Mouse (Mus musculus) kidney, adult 2 months (tissue): Measurements from ENCODE around the gene Hoxd8. TPM values are rescaled to one million over a fixed set of nuclear protein-coding genes. Genes with fewer than 3 reads are reported as not detected.

Experiments used
- DNase-seq: peaks from one replicate; pipeline ENCODE4 v3.0.0; 2021
- H3K27ac ChIP-seq: fragments of 200-500 bp; 2 replicates; pipeline ENCODE4 v1.5.1; 2012; ENCODE audit warnings: low read depth, low read length, control low read depth, inconsistent platforms; ENCODE audit not compliant: insufficient read depth
- H3K27me3 ChIP-seq: fragments of 200-500 bp; replicated peaks from 2 replicates; pipeline ENCODE4 v1.6.1; 2012; ENCODE audit warnings: mild to moderate bottlenecking, moderate library complexity, low read length, inconsistent platforms; ENCODE audit not compliant: control insufficient read depth, insufficient read depth
- H3K36me3 ChIP-seq: fragments of 200-500 bp; 2 replicates; pipeline ENCODE4 v1.6.1; 2012; ENCODE audit warnings: mild to moderate bottlenecking, moderate library complexity, low read length, inconsistent platforms; ENCODE audit not compliant: control insufficient read depth, insufficient read depth
- H3K4me1 ChIP-seq: fragments of 200-500 bp; 2 replicates; pipeline ENCODE4 v1.6.1; 2011; ENCODE audit warnings: low read length; ENCODE audit not compliant: control insufficient read depth, insufficient read depth
- H3K4me3 ChIP-seq: fragments of 200-500 bp; 2 replicates; pipeline ENCODE4 v1.5.1; 2011; ENCODE audit warnings: mild to moderate bottlenecking, low read depth, low read length, control low read depth; ENCODE audit not compliant: insufficient read depth
- CTCF ChIP-seq: fragments of 200-500 bp; conservative IDR thresholded peaks from 2 replicates; pipeline ENCODE4 v1.5.1; 2011; ENCODE audit warnings: low read depth, mild to moderate bottlenecking, control low read depth, low read length, moderate library complexity, mixed read lengths; ENCODE audit not compliant: insufficient read depth, insufficient read length
- POLR2A ChIP-seq: fragments of 200-500 bp; IDR thresholded peaks from one replicate; pipeline ENCODE4 v1.6.1; 2011; ENCODE audit warnings: low read depth, low read length, control low read depth
- WGBS: fragments of 180-500 bp; shearing (Covaris S2); methylation state at CpG from one replicate; pipeline ENCODE4 v1.1.7; 2018; 5-methylcytosine and 5-hydroxymethylcytosine counted together
- polyA plus RNA-seq: library from polyadenylated mRNA; depleted of rRNA; stranded (reverse); fragments of >200 nt; gene quantifications from 2 replicates; pipeline ENCODE4 v1.2.3, GENCODE M21; 2012

Gene Hoxd8
- polyA plus RNA-seq, 1 experiment, result 45.8 TPM

DNA sequence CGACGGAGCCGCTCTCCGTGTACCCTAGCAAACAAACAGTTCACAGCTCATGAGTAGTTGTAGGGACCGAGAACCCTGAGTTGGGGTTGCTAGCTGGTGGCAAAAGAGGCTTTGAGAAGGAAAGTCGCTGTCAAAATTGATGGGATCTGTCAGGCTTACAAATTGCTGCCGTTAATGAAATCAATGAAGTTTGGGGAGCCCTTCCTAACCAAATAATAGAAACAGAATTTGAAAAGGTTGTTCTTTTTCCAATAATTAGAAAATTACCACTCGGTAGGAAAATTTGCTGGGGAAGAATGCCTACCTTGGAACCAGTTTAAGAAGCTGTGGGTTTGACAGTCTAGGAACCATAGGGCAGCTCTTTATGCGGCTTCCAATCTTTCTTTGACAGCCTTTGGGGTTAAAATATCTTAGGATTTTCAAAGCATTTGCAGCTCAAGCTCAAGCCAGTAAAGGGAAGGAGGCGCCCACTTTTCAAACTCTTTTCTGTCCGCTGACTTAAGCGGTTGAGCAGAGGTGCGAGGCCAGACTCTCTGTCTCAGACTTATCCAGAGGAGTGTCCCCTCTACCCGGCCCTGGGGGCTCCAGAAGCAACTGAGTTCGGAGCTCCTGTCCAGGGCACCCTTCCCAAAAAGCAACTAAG lies 46.3 kb upstream of the Hoxd8 start:
- DNase-seq, result peak; percentile 11
- H3K36me3 ChIP-seq, result no peaks in the 10 kb centered on the region
- WGBS, result 9% methylated on average over 15 of the region's 15 CpGs
- TF ChIP-seq CTCF (no peak), POLR2A (no peak)
- peaks cover 28% of the 10 kb centered on the region for H3K27me3 ChIP-seq
- H3K4me1 ChIP-seq, result no peaks in the 10 kb centered on the region
- no peak overlapping the region for H3K4me3 ChIP-seq
- H3K27ac ChIP-seq, result no peak overlapping the region

DNA sequence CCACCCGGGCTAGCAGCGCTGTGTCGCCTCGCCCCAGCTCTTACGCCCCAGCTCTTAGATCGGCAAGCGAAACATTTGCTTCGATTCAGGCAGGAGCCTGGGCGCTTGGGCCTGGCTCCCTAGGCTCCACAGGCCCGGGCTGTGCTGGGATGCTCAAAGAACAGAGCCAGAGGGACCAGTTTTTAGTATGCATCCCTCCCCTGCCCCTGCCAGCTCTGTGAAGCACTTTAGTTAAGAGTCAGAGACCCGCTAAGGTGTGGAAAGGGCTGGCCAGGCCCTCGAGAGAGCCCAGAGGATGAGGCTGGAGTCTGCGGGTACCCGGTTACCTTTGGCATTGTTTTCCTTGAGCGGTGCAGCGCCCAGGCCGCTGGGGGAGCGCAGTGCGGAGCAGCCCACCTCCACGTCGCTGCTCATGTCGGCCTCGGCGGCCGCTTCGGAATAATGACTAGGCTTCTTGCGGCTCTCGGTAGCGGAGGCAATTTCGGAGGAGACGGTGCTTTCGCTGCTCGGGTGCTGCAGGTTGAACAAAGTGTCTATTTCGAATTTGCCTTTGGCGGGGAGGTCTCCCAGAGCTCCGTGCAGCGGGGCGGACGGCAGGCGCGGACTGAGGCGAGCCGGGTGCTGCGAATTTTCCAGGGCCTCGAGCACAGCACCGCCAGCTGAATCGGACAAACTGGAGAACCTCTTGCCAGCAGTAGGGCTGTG lies 45.6 kb upstream of the Hoxd8 start:
- Histone ChIP-seq H3K27me3 (peaks cover 27% of the 10 kb centered on the region), H3K27ac (no peak overlapping the region), H3K4me1 (no peaks in the 10 kb centered on the region), H3K36me3 (no peaks in the 10 kb centered on the region), H3K4me3 (no peak overlapping the region)
- TF ChIP-seq CTCF (no peak), POLR2A (no peak)
- peak; percentile 13 for DNase-seq
- WGBS, result 6% methylated on average over 47 of the region's 47 CpGs

DNA sequence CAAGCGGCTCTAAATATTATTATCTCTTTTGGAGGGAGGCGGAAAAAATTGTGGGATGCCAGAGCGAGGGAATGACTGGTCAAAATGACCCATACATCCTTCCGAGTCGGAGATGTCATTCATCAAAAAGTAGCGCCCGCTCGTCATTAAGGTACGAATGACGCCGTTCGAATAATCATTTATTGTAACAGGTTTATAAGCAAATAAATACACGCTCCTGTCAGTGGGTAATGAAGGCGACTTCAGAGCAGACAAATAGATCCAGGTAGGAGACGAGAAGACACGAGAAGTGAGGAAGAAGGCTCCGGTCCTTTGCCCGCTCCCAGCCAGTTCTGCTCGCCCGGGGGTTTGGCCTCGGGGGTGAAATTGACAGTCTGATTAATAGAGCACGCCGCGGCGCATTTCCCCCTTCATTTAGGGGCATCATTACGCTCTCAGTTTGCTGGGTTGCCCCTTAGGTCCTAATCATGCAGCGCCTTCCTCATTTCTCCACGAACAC lies 44.9 kb upstream of the Hoxd8 start, which contains the start of gene Evx2:
TSS of gene Evx2 (minus strand) at position 51 of the 499 bp plus-strand sequence.
- Histone ChIP-seq H3K27ac (no peak within 1 kb of the TSS), H3K27me3 (peaks cover 27% of the 10 kb centered on the region), H3K4me1 (no peaks in the 10 kb centered on the region), H3K36me3 (no peaks in the 10 kb centered on the region), H3K4me3 (no peak within 1 kb of the TSS)
- 6% methylated on average over 28 of the region's 28 CpGs for whole genome bisulfite sequencing
- no peak for TF ChIP-seq CTCF
- TF ChIP-seq POLR2A, result no peak
- peak; percentile 22 for DNase-seq

DNA sequence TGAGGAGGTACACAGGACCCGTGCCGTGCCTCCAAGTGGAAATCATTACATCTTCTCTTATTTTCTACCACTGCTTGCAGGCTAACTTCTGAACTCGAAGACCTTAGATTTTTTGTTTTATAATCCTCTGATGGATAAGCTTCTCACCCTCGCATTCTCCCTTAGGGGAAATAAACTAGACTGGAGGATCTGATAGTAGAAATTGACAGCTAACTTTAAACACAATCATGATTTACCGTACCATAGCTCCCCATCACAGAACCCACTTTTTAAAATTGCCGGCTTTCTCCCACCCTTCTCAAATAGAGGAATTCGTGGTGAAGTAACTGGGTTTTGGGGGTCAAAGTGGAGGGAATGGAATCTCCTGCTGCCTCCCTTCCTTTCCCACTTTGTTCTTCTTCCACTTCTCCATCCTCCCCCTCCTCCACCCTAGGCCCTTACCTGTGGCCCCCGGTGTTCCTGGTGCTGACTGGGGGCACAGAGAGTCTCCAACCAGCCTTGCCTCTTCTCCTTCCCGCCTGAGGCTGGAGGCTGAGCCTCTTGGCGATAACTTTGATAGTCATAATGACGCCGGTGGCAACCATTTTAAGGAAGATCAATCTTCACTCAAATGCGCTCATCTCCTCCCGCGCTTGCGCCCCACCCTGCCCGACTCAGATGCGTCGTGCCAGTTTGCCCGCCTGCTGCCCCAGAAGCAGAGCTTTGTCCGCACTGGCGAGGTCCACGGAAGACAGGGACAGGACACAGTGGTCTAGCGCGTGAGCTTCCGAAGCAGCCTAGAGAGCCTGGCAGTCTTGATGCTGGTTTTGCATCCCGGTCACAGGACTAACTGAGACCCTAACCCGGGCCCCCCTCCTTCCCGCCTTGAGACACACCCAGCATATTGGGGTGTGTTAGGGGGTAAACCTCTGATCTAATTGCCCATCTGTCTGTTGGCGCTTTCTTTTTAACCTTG lies 43.7 kb upstream of the Hoxd8 start:
- TF ChIP-seq POLR2A (no peak), CTCF (no peak)
- Histone ChIP-seq H3K27me3 (peaks cover 19% of the 10 kb centered on the region), H3K4me1 (no peaks in the 10 kb centered on the region), H3K36me3 (no peaks in the 10 kb centered on the region), H3K4me3 (no peak overlapping the region), H3K27ac (no peak overlapping the region)
- 6% methylated on average over 30 of the region's 30 CpGs for WGBS
- no peak for DNase-seq

DNA sequence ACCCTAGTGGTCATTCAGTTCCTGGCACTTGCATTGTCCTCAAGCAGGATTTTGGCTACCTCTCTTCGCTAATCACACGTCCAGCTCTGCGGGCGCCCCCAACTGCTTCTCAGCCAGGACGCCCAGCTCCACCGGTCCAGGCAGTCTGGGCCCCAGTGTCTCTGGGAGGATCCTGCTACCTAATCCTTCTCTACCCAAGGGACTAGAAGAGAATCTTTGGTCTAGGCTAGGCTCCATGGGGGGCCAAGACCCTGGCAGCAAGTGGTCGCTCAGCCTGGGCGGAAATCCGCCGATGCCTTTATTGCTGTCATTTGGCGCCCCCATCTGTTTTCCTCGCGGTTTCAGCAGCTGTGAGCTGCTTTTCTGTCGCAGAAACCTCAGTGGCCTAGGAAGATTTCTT lies 42.7 kb upstream of the Hoxd8 start:
- no peaks in the 10 kb centered on the region for H3K4me1 ChIP-seq
- peak; percentile 29 for DNase-seq
- TF ChIP-seq POLR2A (no peak), CTCF (peak; percentile 36; the same call in 1 of the 2 replicates)
- WGBS, result 3% methylated on average over 14 of the region's 14 CpGs
- H3K27ac ChIP-seq, result no peak overlapping the region
- peaks cover 19% of the 10 kb centered on the region for H3K27me3 ChIP-seq
- no peaks in the 10 kb centered on the region for H3K36me3 ChIP-seq
- no peak overlapping the region for H3K4me3 ChIP-seq

DNA sequence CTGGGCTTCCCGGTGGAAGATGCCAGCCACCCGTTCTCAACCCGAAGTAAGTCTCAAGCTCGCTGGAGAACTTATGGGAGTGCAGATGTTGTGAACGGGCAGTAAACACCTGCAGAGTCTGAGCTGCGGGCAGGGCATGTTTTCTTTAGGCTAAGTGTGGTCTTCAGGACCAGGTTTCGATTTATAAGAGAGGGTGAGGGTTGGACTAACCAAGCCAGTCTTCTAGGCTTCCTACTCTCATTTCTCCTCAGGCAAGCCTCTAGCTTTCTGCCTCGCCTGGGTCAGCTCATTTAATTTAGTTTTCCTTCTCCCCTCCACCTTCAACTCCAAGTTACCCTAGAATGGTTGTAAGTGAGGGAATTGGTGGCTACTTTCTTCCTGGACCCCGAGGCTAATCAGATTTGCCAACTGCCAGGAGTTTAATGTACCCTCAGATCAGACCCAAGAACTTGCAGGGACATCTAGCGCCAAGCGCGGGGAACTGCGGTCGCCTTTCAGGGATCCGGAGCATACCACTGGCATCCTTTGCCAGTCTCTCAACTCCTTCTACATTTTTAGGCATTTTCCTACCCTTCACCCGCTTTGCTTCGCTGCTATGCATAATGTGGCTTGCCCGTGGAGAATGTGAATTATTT lies 41.0 kb upstream of the Hoxd8 start:
- H3K4me1 ChIP-seq, result no peaks in the 10 kb centered on the region
- H3K27me3 ChIP-seq, result peaks cover 19% of the 10 kb centered on the region
- no peaks in the 10 kb centered on the region for H3K36me3 ChIP-seq
- peak; percentile 72 for DNase-seq
- H3K27ac ChIP-seq, result no peak overlapping the region
- 2% methylated on average over 18 of the region's 18 CpGs for WGBS
- TF ChIP-seq POLR2A, result no peak
- TF ChIP-seq CTCF, result peak; percentile 66
- no peak overlapping the region for H3K4me3 ChIP-seq

DNA sequence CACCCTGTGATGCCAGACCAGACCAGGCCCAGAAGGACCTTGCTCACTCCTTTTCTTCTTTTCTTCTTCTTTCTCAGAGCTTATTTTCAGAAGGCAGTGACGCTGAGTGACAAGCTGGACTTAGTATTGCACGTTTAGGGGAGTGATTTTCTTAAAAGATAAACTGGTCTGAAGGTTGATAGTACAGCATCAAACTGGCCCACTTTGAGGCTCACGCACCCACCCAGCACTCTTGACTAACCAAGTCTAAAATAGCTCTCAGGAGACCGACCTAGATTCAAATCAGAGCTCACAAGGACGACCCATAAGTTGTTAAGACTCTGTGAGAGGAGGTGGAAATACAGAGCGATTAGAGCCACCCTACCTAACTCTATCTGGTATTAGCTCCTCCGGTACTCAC lies 38.0 kb upstream of the Hoxd8 start:
- DNase-seq, result no peak
- WGBS, result 6% methylated on average over 7 of the region's 7 CpGs
- H3K27me3 ChIP-seq, result peaks cover 12% of the 10 kb centered on the region

More for the DNA sequence above, 38.0 kb upstream of the Hoxd8 start:
- Histone ChIP-seq H3K4me3 (no peak overlapping the region), H3K4me1 (no peaks in the 10 kb centered on the region), H3K36me3 (no peaks in the 10 kb centered on the region), H3K27ac (no peak overlapping the region)
- TF ChIP-seq POLR2A (no peak), CTCF (no peak)
